Mouse (Mus musculus) liver, adult 2 months (tissue): Measurements from ENCODE around the gene Emid1. TPM values are rescaled to one million over a fixed set of nuclear protein-coding genes. Genes with fewer than 3 reads are reported as not detected.

Source experiments
- DNase-seq: peaks from one replicate; pipeline ENCODE4 v3.0.0-alpha.2; 2011; ENCODE audit warnings: low read depth, low spot score; ENCODE audit errors: extremely low read depth
- H3K27ac ChIP-seq: fragments of 200-500 bp; replicated peaks from 2 replicates; pipeline ENCODE4 v1.5.1; 2012; ENCODE audit warnings: low read depth, mild to moderate bottlenecking, control low read depth, inconsistent platforms, low read length; ENCODE audit not compliant: insufficient read depth
- H3K27me3 ChIP-seq: fragments of 200-500 bp; 2 replicates; pipeline ENCODE4 v1.6.1; 2012; ENCODE audit warnings: mild to moderate bottlenecking, moderate library complexity, low read length, inconsistent platforms; ENCODE audit not compliant: control insufficient read depth, insufficient read depth
- H3K36me3 ChIP-seq: fragments of 200-500 bp; 2 replicates; pipeline ENCODE4 v1.6.1; 2012; ENCODE audit warnings: low read length, inconsistent platforms; ENCODE audit not compliant: control insufficient read depth, insufficient read depth
- H3K4me1 ChIP-seq: fragments of 200-500 bp; 2 replicates; pipeline ENCODE4 v1.6.1; 2011; ENCODE audit warnings: low read length; ENCODE audit not compliant: control insufficient read depth, insufficient read depth
- H3K4me3 ChIP-seq: fragments of 200-500 bp; 2 replicates; pipeline ENCODE4 v1.5.1; 2011; ENCODE audit warnings: low read depth, mild to moderate bottlenecking, control low read depth, low read length, moderate library complexity; ENCODE audit not compliant: insufficient read depth
- H3K79me2 ChIP-seq: fragments of 200-500 bp; 2 replicates; pipeline ENCODE4 v1.6.1; 2012; ENCODE audit warnings: inconsistent platforms, mild to moderate bottlenecking, low read length, moderate library complexity; ENCODE audit not compliant: control insufficient read depth, insufficient read depth
- H3K9ac ChIP-seq: fragments of 200-500 bp; 2 replicates; pipeline ENCODE4 v1.6.1; 2012; ENCODE audit warnings: low read depth, mild to moderate bottlenecking, control low read depth, inconsistent platforms, low read length
- CTCF ChIP-seq: fragments of 200-500 bp; IDR thresholded peaks from 2 replicates; pipeline ENCODE4 v1.5.1; 2011; ENCODE audit warnings: low read depth, low read length, control low read depth
- POLR2A ChIP-seq: fragments of 200-500 bp; IDR thresholded peaks from 2 replicates; pipeline ENCODE4 v1.6.1; 2011; ENCODE audit warnings: low read length, control low read depth; ENCODE audit not compliant: insufficient read depth; ENCODE audit errors: extremely low read depth
- WGBS: fragments of 180-500 bp; shearing (Covaris S2); methylation state at CpG from one replicate; pipeline ENCODE4 v1.1.7; 2018; 5-methylcytosine and 5-hydroxymethylcytosine counted together
- polyA plus RNA-seq: library from polyadenylated mRNA; depleted of rRNA; stranded (reverse); fragments of >200 nt; gene quantifications from 2 replicates; pipeline ENCODE4 v1.2.3, GENCODE M21; 2012
- total RNA-seq: library from RNA; depleted of rRNA; stranded (reverse); fragments of >200 nt; gene quantifications from 2 replicates; pipeline ENCODE4 v1.2.3, GENCODE M21; 2014

Gene Emid1
- total and polyA plus RNA-seq, 2 experiments, result 0.28 to 0.65 TPM

DNA sequence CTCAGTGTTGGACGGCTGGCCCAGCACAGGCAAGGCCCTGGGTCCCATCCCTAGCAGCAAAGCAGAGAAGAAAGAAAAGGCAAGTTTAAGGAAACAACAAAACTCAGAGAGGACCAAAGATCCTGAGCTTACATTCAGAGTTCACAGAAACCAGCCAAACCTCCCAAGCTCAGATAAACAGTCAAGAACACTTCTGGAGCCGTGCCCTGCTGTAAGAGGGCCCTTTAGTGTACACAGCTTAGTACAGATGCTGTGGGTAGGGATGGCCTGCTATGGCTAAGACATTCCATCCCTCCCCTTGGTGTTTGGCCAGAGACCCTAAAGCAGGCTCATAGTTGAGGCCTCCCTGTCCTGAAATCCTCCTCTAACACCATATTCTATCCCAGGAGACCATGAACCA, 13.4 kb downstream of the Emid1 start:
- DNase-seq, result peak; percentile 59
- Histone ChIP-seq H3K79me2 (no peaks in the 10 kb centered on the region), H3K36me3 (no peaks in the 10 kb centered on the region), H3K9ac (no peak overlapping the region), H3K4me1 (peaks cover 20% of the 10 kb centered on the region), H3K27me3 (no peaks in the 10 kb centered on the region), H3K27ac (no peak overlapping the region), H3K4me3 (no peak overlapping the region)
- 60% methylated on average over 2 of the region's 2 CpGs for WGBS
- TF ChIP-seq CTCF, result no peak
- no peak for TF ChIP-seq POLR2A

DNA sequence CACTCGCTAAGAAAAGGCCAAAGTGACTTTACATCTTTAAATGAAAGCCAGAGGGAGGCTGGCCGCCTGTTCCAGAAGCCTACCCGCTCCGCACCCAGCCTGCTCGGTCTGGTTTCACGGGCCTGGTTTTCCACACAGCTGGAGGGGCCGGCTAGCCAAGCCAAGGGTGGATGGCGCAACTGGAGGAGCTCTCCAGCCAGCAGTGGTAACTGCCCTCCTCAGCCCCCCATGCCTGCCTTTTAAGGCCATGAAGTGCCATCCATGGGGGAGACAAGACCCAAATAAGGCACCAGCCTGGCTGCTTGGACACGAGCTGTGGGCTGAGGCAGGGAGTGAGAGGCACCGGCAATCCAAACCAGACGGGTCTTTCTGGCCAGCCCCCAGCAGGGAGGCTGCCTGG, 16.1 kb downstream of the Emid1 start:
- Histone ChIP-seq H3K79me2 (no peaks in the 10 kb centered on the region), H3K27ac (no peak overlapping the region), H3K4me3 (no peak overlapping the region), H3K9ac (no peak overlapping the region), H3K27me3 (no peaks in the 10 kb centered on the region), H3K4me1 (peaks cover 20% of the 10 kb centered on the region), H3K36me3 (no peaks in the 10 kb centered on the region)
- WGBS, result 81% methylated on average over 11 of the region's 11 CpGs
- TF ChIP-seq POLR2A, result no peak
- no peak for TF ChIP-seq CTCF
- DNase-seq, result no peak

DNA sequence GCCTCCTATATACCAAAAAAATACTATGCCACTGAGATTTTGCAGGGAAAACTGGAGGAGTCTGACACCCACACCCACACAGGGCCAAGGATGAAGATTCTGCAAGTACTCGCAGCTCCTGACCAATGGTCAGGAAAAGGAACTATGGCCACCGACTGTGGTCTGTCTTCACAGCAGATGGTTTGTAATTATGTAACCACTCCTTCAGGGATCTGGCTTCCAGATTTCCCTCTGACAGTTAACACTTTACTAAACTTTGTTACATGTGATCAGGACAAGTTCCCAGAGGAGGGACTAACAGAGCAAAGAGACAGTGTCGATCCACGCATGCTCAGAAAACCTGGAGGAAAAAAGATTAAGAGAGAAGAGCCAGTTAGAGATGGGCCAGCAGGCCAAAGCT, 19.3 kb downstream of the Emid1 start:
- TF ChIP-seq CTCF, result no peak
- TF ChIP-seq POLR2A, result no peak
- no peaks in the 10 kb centered on the region for H3K4me1 ChIP-seq
- no peaks in the 10 kb centered on the region for H3K36me3 ChIP-seq
- no peaks in the 10 kb centered on the region for H3K79me2 ChIP-seq
- WGBS, result 75% methylated on average over 4 of the region's 4 CpGs
- H3K4me3 ChIP-seq, result no peak overlapping the region
- no peak overlapping the region for H3K9ac ChIP-seq
- H3K27me3 ChIP-seq, result no peaks in the 10 kb centered on the region
- no peak for DNase-seq
- H3K27ac ChIP-seq, result no peak overlapping the region

DNA sequence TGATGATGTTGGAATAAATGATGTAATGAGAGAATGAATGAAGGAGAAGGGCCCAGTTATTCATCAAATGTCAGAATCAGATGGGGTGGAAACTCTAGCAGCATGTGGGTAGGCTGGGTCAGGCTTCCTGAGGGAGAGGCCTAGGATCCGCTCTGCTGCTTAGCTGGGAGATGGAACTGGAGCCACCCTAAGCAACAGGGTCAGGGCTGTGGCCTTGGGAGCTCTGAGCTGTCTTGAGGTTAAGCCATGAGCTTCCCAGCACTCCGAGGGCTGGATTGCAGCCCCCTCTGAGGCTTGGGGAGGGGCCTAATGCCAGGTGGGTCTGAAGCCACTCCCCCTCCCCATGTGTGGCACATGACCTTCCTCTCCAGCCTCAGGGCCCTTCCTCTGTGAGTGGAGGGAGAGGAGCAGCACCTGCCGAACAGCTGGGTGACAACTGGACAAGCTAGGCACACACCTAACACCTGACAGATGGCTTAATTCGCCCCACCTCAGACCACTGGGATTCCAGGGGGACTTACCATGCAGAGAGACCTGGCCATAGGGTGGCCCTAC, 21.9 kb downstream of the Emid1 start:
- Histone ChIP-seq H3K4me1 (no peaks in the 10 kb centered on the region), H3K27me3 (no peaks in the 10 kb centered on the region), H3K4me3 (no peak overlapping the region), H3K79me2 (no peaks in the 10 kb centered on the region), H3K27ac (no peak overlapping the region), H3K9ac (no peak overlapping the region), H3K36me3 (no peaks in the 10 kb centered on the region)
- no peak for TF ChIP-seq POLR2A
- DNase-seq, result no peak
- WGBS, result 92% methylated on average over 4 of the region's 4 CpGs

DNA sequence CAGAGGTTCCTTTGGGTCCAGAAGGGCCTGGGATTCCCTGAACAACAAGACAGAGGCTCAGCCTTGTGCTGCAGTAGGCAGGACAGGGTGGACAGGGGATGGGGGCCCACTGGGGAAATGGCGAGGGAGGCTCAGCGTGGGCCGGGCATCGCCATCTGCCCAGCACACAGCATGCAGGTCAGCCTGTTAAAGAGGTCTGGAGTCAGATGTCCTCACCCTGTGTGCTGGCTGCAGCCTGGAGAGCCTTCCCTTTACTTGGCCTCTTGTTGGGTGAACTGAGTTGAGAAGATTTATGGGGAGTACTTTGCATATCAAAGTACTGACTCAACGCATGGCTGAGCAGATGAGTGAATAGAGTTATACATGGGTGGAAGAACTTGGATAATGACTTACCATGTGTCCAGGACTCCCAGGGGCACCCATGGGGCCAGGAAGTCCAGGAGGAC, 23.0 kb downstream of the Emid1 start:
- H3K27ac ChIP-seq, result no peak overlapping the region
- no peak for TF ChIP-seq POLR2A
- no peak for TF ChIP-seq CTCF
- WGBS, result 98% methylated on average over 5 of the region's 5 CpGs
- no peak overlapping the region for H3K4me3 ChIP-seq
- H3K36me3 ChIP-seq, result no peaks in the 10 kb centered on the region
- H3K27me3 ChIP-seq, result no peaks in the 10 kb centered on the region
- no peaks in the 10 kb centered on the region for H3K4me1 ChIP-seq
- H3K9ac ChIP-seq, result no peak overlapping the region
- no peak for DNase-seq
- no peaks in the 10 kb centered on the region for H3K79me2 ChIP-seq

DNA sequence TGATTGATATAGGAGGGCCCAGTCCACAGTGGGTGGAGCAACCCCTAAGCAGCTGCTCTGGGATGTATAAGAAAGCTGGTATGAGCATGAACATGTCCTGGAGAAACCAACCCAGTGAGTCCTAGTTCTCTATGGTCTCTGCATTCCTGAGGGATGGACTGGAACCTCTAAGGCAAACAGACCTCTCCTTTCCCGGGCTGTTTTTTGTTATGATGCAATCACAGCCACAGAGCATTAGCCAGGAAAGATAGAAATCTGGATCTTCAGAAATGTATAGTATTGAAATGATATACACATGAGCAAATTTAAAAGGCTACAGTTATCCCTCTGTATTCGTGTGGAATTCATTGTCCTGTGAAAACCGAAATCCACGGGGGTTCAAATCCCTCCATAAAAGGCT, 26.3 kb downstream of the Emid1 start:
- Histone ChIP-seq H3K4me1 (no peaks in the 10 kb centered on the region), H3K27me3 (no peaks in the 10 kb centered on the region), H3K79me2 (no peaks in the 10 kb centered on the region), H3K9ac (no peak overlapping the region), H3K27ac (no peak overlapping the region), H3K4me3 (no peak overlapping the region), H3K36me3 (no peaks in the 10 kb centered on the region)
- 68% methylated on average over 4 of the region's 4 CpGs for WGBS
- TF ChIP-seq POLR2A (no peak), CTCF (no peak)
- no peak for DNase-seq
